Mouse (Mus musculus): ENCODE measurements around the gene Gm438.
"Not testable (repeated sequence)": the region's sequence is repeated elsewhere in the genome, so short reads cannot be mapped to it uniquely, and the experiment has no call there.

Gene Gm438

GRCm38 (mm10) chr4:144786483-144786882, at the start of gene Gm438:
Gene Gm438, minus strand, starts transcription at chr4:144786583.
- DNase-seq (ENCODE audit: low read depth, low spot score): no peak

- DNase-seq (ENCODE audit: low read depth, low spot score): no peak
Measured at GRCm38 (mm10) chr4:144824706-144825105, 38.3 kb upstream of the Gm438 start.

- no peak for DNase-seq (ENCODE audit: low read depth, low spot score)
Measured at GRCm38 (mm10) chr4:144823996-144824395, 37.6 kb upstream of the Gm438 start.

GRCm38 (mm10) chr4:144807135-144807534, 20.8 kb upstream of the Gm438 start:
- not testable (repeated sequence) for DNase-seq (ENCODE audit: low read depth, low spot score)

GRCm38 (mm10) chr4:144803633-144804032, 17.2 kb upstream of the Gm438 start:
- no peak for DNase-seq (ENCODE audit: low read depth, low spot score)

- peak; percentile 5 for DNase-seq (ENCODE audit: low read depth, low spot score)
Measured at GRCm38 (mm10) chr4:144790141-144790540, 3.8 kb upstream of the Gm438 start.

- no peak for DNase-seq (ENCODE audit: low read depth, low spot score)
Measured at GRCm38 (mm10) chr4:144782476-144783197, 3.7 kb downstream of the Gm438 start.

GRCm38 (mm10) chr4:144765722-144766121, 20.7 kb downstream of the Gm438 start:
- DNase-seq (ENCODE audit: low read depth, low spot score): peak; percentile 30

- no peak for DNase-seq (ENCODE audit: low read depth, low spot score)
Measured at GRCm38 (mm10) chr4:144749139-144749538, 37.2 kb downstream of the Gm438 start.

Data from retina, postnatal 7 days (tissue).